Comparison of ENCODE assay signal across 15 mouse cellular contexts in the genomic region with DNA sequence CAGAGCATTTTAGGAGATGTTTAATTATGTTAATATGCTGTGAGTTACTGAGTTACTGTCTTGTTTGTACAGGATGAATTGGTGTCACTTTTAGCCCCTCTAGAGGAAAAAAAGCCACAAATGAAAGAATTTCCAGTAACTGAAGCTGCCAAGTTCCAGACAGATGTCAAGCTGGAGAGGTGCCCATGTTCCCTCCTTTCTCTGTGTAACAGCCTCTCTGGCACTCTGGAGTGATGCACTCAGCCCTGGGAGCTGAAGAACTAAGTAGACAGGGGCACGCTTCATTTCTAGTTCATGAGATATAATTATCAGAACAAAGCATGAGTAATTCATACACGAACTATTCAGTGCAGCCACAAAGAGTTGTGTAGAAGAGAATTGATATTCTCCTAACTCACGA. TPM values are rescaled to one million over a fixed set of nuclear protein-coding genes. Genes with fewer than 3 reads are reported as not detected.
DNase-seq lines count a peak whose midpoint lies in the region; ATAC-seq lines count a peak whose summit lies in the region.
"Had no signal": no experiment of that assay in that cellular context is flagged by ENCODE, and none has a peak within 500 bp of the region (broad histone marks: within the 10 kb centered on the region; RNA-seq: fewer than 3 reads in every experiment).

No protein-coding gene starts in this region.

- no peaks in the 10 kb centered on the region for H3K9me3 ChIP-seq in heart, embryonic 10.5 days
- H3K9me3 ChIP-seq in kidney, embryonic 16.5 days (ENCODE audit: low read length) = no peaks in the 10 kb centered on the region; the same call in 1 of the 2 replicates

- H3K4me1 ChIP-seq in heart, embryonic 10.5 days = no peaks in the 10 kb centered on the region
- no peaks in the 10 kb centered on the region for H3K4me1 ChIP-seq in kidney, embryonic 16.5 days (ENCODE audit: insufficient read depth, low read length)
- H3K4me1 ChIP-seq: forebrain, embryonic 10.5 days had no signal

- 77% methylated on average over 3 of the region's 3 CpGs for WGBS in heart, embryonic 10.5 days
- WGBS in kidney, embryonic 16.5 days = 83% methylated on average over 3 of the region's 3 CpGs

- no peak overlapping the region for H3K27ac ChIP-seq in heart, embryonic 10.5 days
- no peak overlapping the region for H3K27ac ChIP-seq in kidney, embryonic 16.5 days (ENCODE audit: low read length)
- H3K27ac ChIP-seq: forebrain, embryonic 10.5 days had no signal

- H3K36me3 ChIP-seq in heart, embryonic 10.5 days = no peaks in the 10 kb centered on the region
- H3K36me3 ChIP-seq in kidney, embryonic 16.5 days (ENCODE audit: insufficient read depth, low read length) = no peaks in the 10 kb centered on the region
- H3K36me3 ChIP-seq: forebrain, embryonic 10.5 days had no signal

- no peak overlapping the region for H3K4me3 ChIP-seq in heart, embryonic 10.5 days
- H3K4me3 ChIP-seq in kidney, embryonic 16.5 days (ENCODE audit: low read length) = no peak overlapping the region
- H3K4me3 ChIP-seq: forebrain, embryonic 10.5 days; megakaryocyte, embryonic 14.5 days; myocyte had no signal

- peak; percentile 9 to 23 for DNase-seq in heart, adult 18-20 months
- DNase-seq in heart, embryonic 10.5 days (ENCODE audit: low spot score) = no peak
- DNase-seq in kidney, postnatal 4 days = peak; percentile 34 to 57
- peak; percentile 16 for DNase-seq in right cerebral cortex, postnatal 4 days
- no peak for DNase-seq in right cerebral cortex, adult 18-20 months
- DNase-seq in urinary bladder, postnatal 14 days (ENCODE audit: low spot score) = no peak
- DNase-seq: cerebellum, adult 8-10 months; thymus, postnatal 36 days had no signal

- H3K4me2 ChIP-seq in kidney, embryonic 16.5 days (replicated peaks; ENCODE audit: low read depth, low read length) = no peak overlapping the region

- H3K27me3 ChIP-seq in heart, embryonic 10.5 days (ENCODE audit: insufficient read depth, poor library complexity, severe bottlenecking) = no peaks in the 10 kb centered on the region
- no peaks in the 10 kb centered on the region for H3K27me3 ChIP-seq in kidney, embryonic 16.5 days (ENCODE audit: insufficient read depth, low read length)
- H3K27me3 ChIP-seq: megakaryocyte, embryonic 14.5 days had no signal

- no peak for ATAC-seq in kidney, embryonic 16.5 days (ENCODE audit: low FRiP score, low TSS enrichment)

- no peak overlapping the region for H3K9ac ChIP-seq in kidney, embryonic 16.5 days (replicated peaks; ENCODE audit: low read length)

RNA-seq across cellular contexts. Expression of a gene that starts 45.0 kb away (rescaled TPM):
- total RNA-seq in heart, adult 18-20 months (2021) = not detected
- polyA plus RNA-seq in heart, embryonic 10.5 days (2016; fragmentation: Nextera tagmentation; extraction: Ambion mirVana) = 0.38 and 0.97 TPM in 2 replicates
- not detected in 2 replicates for polyA plus RNA-seq in kidney, embryonic 16.5 days (2015; fragmentation: Nextera tagmentation; extraction: Ambion mirVana)
- total RNA-seq: layer of hippocampus, adult 18-20 months had no signal
- polyA plus RNA-seq: forebrain, embryonic 10.5 days; intestine, embryonic 14.5 days; limb, embryonic 11.5 days; myocyte had no signal

Comparison
In these comparisons a context has a peak if more than half of its experiments do, and no peak if none do; other contexts are left out.
1. DNase-seq: peak in heart, adult 18-20 months (2 of 2), kidney, postnatal 4 days (2 of 2) and right cerebral cortex, postnatal 4 days (single experiment); none in heart, embryonic 10.5 days (single experiment), right cerebral cortex, adult 18-20 months (single experiment) and urinary bladder, postnatal 14 days (single experiment).